ENCODE assay signal across 12 mouse cellular contexts in the genomic region with DNA sequence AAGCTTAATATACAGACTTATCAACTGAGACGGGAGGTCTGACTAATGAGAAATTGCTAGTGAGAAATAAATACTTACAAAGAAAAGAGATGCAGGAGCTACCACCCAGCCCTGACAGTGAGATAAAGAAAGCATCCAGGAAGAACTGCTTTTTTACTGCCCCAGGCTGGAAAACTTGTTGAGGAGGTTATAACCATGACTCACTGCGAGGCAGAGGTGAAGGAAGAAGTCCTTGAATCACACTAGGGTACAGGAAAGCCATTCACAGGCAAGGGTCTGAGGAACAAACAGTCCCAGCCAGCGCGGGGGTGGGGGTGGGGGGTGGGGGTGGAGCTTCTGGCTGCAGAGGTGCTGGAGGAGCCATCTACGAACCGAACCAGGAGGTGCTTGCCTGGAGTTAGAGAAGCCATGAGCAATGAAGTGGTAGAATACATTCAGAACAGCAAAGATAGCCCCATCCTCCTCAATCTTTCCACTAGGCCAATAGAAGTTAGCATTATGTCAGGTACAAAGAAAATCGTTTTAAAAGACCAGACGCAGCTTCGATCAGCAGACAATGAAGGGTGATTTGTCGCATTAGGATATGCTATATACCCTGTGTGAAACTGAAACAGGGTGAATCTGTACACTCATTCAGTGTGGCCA. TPM values are rescaled to one million over a fixed set of nuclear protein-coding genes. Genes with fewer than 3 reads are reported as not detected.
DNase-seq lines count a peak whose midpoint lies in the region; ATAC-seq and TF ChIP-seq lines count a peak whose summit lies in the region.
"Had no signal": no experiment of that assay in that cellular context is flagged by ENCODE, and none has a peak within 500 bp of the region (broad histone marks: within the 10 kb centered on the region; RNA-seq: fewer than 3 reads in every experiment).

No protein-coding gene starts in this region.

- peak overlapping the region; percentile 33 for H3K4me2 ChIP-seq in heart, embryonic 16.5 days (ENCODE audit: low read depth, low read length)
- no peak overlapping the region for H3K4me2 ChIP-seq in stomach, embryonic 14.5 days (replicated peaks; ENCODE audit: low read depth, low read length)
- H3K4me2 ChIP-seq in stomach, postnatal 0 days (replicated peaks; ENCODE audit: low read depth): no peak overlapping the region
- H3K4me2 ChIP-seq in stomach, embryonic 15.5 days: no peak overlapping the region
- H3K4me2 ChIP-seq: embryonic facial prominence, embryonic 13.5 days had no signal

- no peak for DNase-seq in heart, adult 18-20 months
- DNase-seq in stomach, postnatal 0 days (ENCODE audit: low spot score): no peak
- peak; percentile 8 for DNase-seq in embryo, embryonic 9.5 days (ENCODE audit: extremely low spot score)
- DNase-seq in left cerebral cortex, adult 8-10 months (ENCODE audit: low spot score in 2 of 2): no peak
- no peak for DNase-seq in gastrocnemius, postnatal 25 days
- DNase-seq: kidney, adult 8-10 months; lung, postnatal 4 days; spleen, adult 18-20 months had no signal

- H3K9me3 ChIP-seq in heart, embryonic 16.5 days (replicated peaks; ENCODE audit: control insufficient read depth, low read length): no peaks in the 10 kb centered on the region
- H3K9me3 ChIP-seq in stomach, embryonic 14.5 days (ENCODE audit: control insufficient read depth, low read depth, low read length): no peaks in the 10 kb centered on the region
- no peaks in the 10 kb centered on the region for H3K9me3 ChIP-seq in stomach, postnatal 0 days (ENCODE audit: control insufficient read depth, low read length)
- no peaks in the 10 kb centered on the region for H3K9me3 ChIP-seq in stomach, embryonic 15.5 days
- H3K9me3 ChIP-seq: embryonic facial prominence, embryonic 13.5 days had no signal

- WGBS in heart, embryonic 16.5 days: 33% methylated on average over 10 of the region's 10 CpGs
- WGBS in stomach, embryonic 14.5 days: 30% methylated on average over 10 of the region's 10 CpGs
- 31% methylated on average over 10 of the region's 10 CpGs for WGBS in stomach, postnatal 0 days
- WGBS in stomach, embryonic 15.5 days: 32% methylated on average over 10 of the region's 10 CpGs

- no peak overlapping the region for H3K27ac ChIP-seq in heart, embryonic 16.5 days (ENCODE audit: low read length)
- no peak overlapping the region for H3K27ac ChIP-seq in stomach, embryonic 14.5 days (ENCODE audit: low read length)
- H3K27ac ChIP-seq in stomach, postnatal 0 days (replicated peaks): no peak overlapping the region
- no peak overlapping the region for H3K27ac ChIP-seq in stomach, embryonic 15.5 days
- H3K27ac ChIP-seq: embryonic facial prominence, embryonic 13.5 days had no signal

- no peak overlapping the region for H3K4me3 ChIP-seq in heart, embryonic 16.5 days (ENCODE audit: low read length)
- H3K4me3 ChIP-seq in stomach, embryonic 14.5 days (ENCODE audit: low read depth, low read length): no peak overlapping the region
- H3K4me3 ChIP-seq in stomach, postnatal 0 days (ENCODE audit: low read depth, low read length): no peak overlapping the region
- no peak overlapping the region for H3K4me3 ChIP-seq in stomach, embryonic 15.5 days (replicated peaks)
- H3K4me3 ChIP-seq: embryonic facial prominence, embryonic 13.5 days had no signal

- TF ChIP-seq EP300 in stomach, postnatal 0 days (optimal IDR thresholded peaks at IDR 0.05): no peak

- no peak overlapping the region for H3K9ac ChIP-seq in heart, embryonic 16.5 days (ENCODE audit: low read length)
- no peak overlapping the region for H3K9ac ChIP-seq in stomach, embryonic 14.5 days (replicated peaks; ENCODE audit: low read depth, low read length)
- H3K9ac ChIP-seq in stomach, postnatal 0 days (ENCODE audit: low read length): no peak overlapping the region
- H3K9ac ChIP-seq in stomach, embryonic 15.5 days: no peak overlapping the region
- H3K9ac ChIP-seq: embryonic facial prominence, embryonic 13.5 days had no signal

- no peaks in the 10 kb centered on the region for H3K36me3 ChIP-seq in heart, embryonic 16.5 days (ENCODE audit: control insufficient read depth, insufficient read depth)
- H3K36me3 ChIP-seq in stomach, embryonic 14.5 days (ENCODE audit: control insufficient read depth, insufficient read depth, low read length): no peaks in the 10 kb centered on the region
- no peaks in the 10 kb centered on the region for H3K36me3 ChIP-seq in stomach, postnatal 0 days (ENCODE audit: control insufficient read depth, insufficient read depth, low read length)
- no peaks in the 10 kb centered on the region for H3K36me3 ChIP-seq in stomach, embryonic 15.5 days
- H3K36me3 ChIP-seq: embryonic facial prominence, embryonic 13.5 days had no signal

- no peaks in the 10 kb centered on the region for H3K27me3 ChIP-seq in heart, embryonic 16.5 days (ENCODE audit: control insufficient read depth, insufficient read depth, low read length)
- no peaks in the 10 kb centered on the region for H3K27me3 ChIP-seq in stomach, embryonic 14.5 days (ENCODE audit: control insufficient read depth, insufficient read depth, low read length)
- H3K27me3 ChIP-seq in stomach, postnatal 0 days (ENCODE audit: control insufficient read depth, insufficient read depth, low read length): no peaks in the 10 kb centered on the region
- no peaks in the 10 kb centered on the region for H3K27me3 ChIP-seq in stomach, embryonic 15.5 days (replicated peaks)
- H3K27me3 ChIP-seq: embryonic facial prominence, embryonic 13.5 days had no signal

- no peaks in the 10 kb centered on the region for H3K4me1 ChIP-seq in heart, embryonic 16.5 days (ENCODE audit: control insufficient read depth, insufficient read depth, low read length)
- H3K4me1 ChIP-seq in stomach, embryonic 14.5 days (ENCODE audit: control insufficient read depth, insufficient read depth, low read length): no peaks in the 10 kb centered on the region
- no peaks in the 10 kb centered on the region for H3K4me1 ChIP-seq in stomach, postnatal 0 days (replicated peaks; ENCODE audit: control insufficient read depth, insufficient read depth)
- no peaks in the 10 kb centered on the region for H3K4me1 ChIP-seq in stomach, embryonic 15.5 days
- H3K4me1 ChIP-seq: embryonic facial prominence, embryonic 13.5 days had no signal

- no peak for TF ChIP-seq CTCF in stomach, postnatal 0 days (IDR thresholded peaks at IDR 0.05; ENCODE audit: low read depth)

- ATAC-seq in heart, embryonic 16.5 days (replicated peaks; ENCODE audit: extremely low read depth, insufficient read depth, low FRiP score): no peak
- peak; percentile 33; the same call in 1 of the 2 replicates for ATAC-seq in stomach, embryonic 14.5 days (ENCODE audit: insufficient number of reproducible peaks, insufficient read depth, low FRiP score, low read depth)
- ATAC-seq in stomach, postnatal 0 days (ENCODE audit: low FRiP score, low TSS enrichment): no peak
- ATAC-seq in stomach, embryonic 15.5 days (ENCODE audit: insufficient read depth, low FRiP score, low read depth): peak; percentile 22; the same call in 1 of the 2 replicates

RNA-seq across cellular contexts. Expression of a gene that starts 30.2 kb away (rescaled TPM):
- polyA plus RNA-seq in heart, embryonic 16.5 days (2015; fragmentation: Nextera tagmentation; extraction: Ambion mirVana): 27.9 and 30.0 TPM in 2 replicates
- total RNA-seq in heart, adult 18-20 months (2021): 10 to 100 TPM; 14.6 to 15.0 TPM
- polyA plus RNA-seq in stomach, embryonic 14.5 days (2014; fragmentation: Nextera tagmentation; extraction: Ambion mirVana): 50.2 and 50.4 TPM in 2 replicates
- polyA plus RNA-seq in stomach, postnatal 0 days (2015; fragmentation: Nextera tagmentation; extraction: Ambion mirVana): 17.9 TPM in 2 replicates
- polyA plus RNA-seq in stomach, embryonic 15.5 days (2015; fragmentation: Nextera tagmentation; extraction: Ambion mirVana): 41.8 and 43.2 TPM in 2 replicates
- total RNA-seq in left cerebral cortex, adult 8-10 months (2022): 10 to 100 TPM; 23.5 to 28.2 (median 25.4) TPM
- total RNA-seq in gastrocnemius, postnatal 25 days (2021): 1 to 10 TPM; 6.2 to 6.6 TPM

Comparison
In these comparisons a context has a peak if more than half of its experiments do, and no peak if none do; other contexts are left out.
1. ATAC-seq: peak in stomach, embryonic 14.5 days (single experiment) and stomach, embryonic 15.5 days (single experiment); none in heart, embryonic 16.5 days (single experiment) and stomach, postnatal 0 days (single experiment).